Mouse (Mus musculus) layer of hippocampus, adult 11-12 months (tissue): ENCODE measurements around the gene A930009A15Rik.

Experiments used
- DNase-seq: peaks from one replicate; pipeline ENCODE4 v3.0.0; 2022; ENCODE audit warnings: low spot score

A930009A15Rik gene

GRCm38 (mm10) chr10:115569712-115570491 lies at the start of gene A930009A15Rik:
Gene A930009A15Rik (plus strand): TSS chr10:115569986.
- no peak for DNase-seq

- no peak for DNase-seq
Measured at GRCm38 (mm10) chr10:115520200-115521080, 49.3 kb upstream of the A930009A15Rik start.

GRCm38 (mm10) chr10:115521081-115521451 lies 48.7 kb upstream of the A930009A15Rik start:
- DNase-seq, result no peak

GRCm38 (mm10) chr10:115528892-115529291 lies 40.9 kb upstream of the A930009A15Rik start:
- DNase-seq, result no peak

GRCm38 (mm10) chr10:115529768-115530167 lies 40.0 kb upstream of the A930009A15Rik start:
- DNase-seq, result no peak

- no peak for DNase-seq
Measured at GRCm38 (mm10) chr10:115530746-115531145, 39.0 kb upstream of the A930009A15Rik start.

- DNase-seq, result no peak
Measured at GRCm38 (mm10) chr10:115542917-115543316, 26.9 kb upstream of the A930009A15Rik start.

- DNase-seq, result no peak
Measured at GRCm38 (mm10) chr10:115550253-115550652, 19.5 kb upstream of the A930009A15Rik start.

GRCm38 (mm10) chr10:115551069-115551468 lies 18.7 kb upstream of the A930009A15Rik start:
- DNase-seq, result no peak

GRCm38 (mm10) chr10:115553352-115554113 lies 16.3 kb upstream of the A930009A15Rik start:
- no peak for DNase-seq

- no peak for DNase-seq
Measured at GRCm38 (mm10) chr10:115555191-115555765, 14.5 kb upstream of the A930009A15Rik start.

GRCm38 (mm10) chr10:115556738-115557242 lies 13.0 kb upstream of the A930009A15Rik start:
- DNase-seq, result no peak

GRCm38 (mm10) chr10:115561136-115561880 lies 8.5 kb upstream of the A930009A15Rik start:
- no peak for DNase-seq

GRCm38 (mm10) chr10:115562911-115563686 lies 6.7 kb upstream of the A930009A15Rik start:
- DNase-seq, result no peak

- DNase-seq, result no peak
Measured at GRCm38 (mm10) chr10:115563961-115564360, 5.8 kb upstream of the A930009A15Rik start.

- DNase-seq, result no peak
Measured at GRCm38 (mm10) chr10:115570577-115570976, 791 bp downstream of the A930009A15Rik start.

GRCm38 (mm10) chr10:115571317-115571716 lies 1.5 kb downstream of the A930009A15Rik start:
- DNase-seq, result no peak

GRCm38 (mm10) chr10:115571734-115572440 lies 2.1 kb downstream of the A930009A15Rik start:
- no peak for DNase-seq

- DNase-seq, result no peak
Measured at GRCm38 (mm10) chr10:115579076-115579475, 9.3 kb downstream of the A930009A15Rik start.
